Mouse (Mus musculus): ENCODE results near the gene Cygb.
"Not testable (repeated sequence)": the region's sequence is repeated elsewhere in the genome, so short reads cannot be mapped to it uniquely, and the experiment has no call there.

Gene Cygb

GRCm38 (mm10) chr11:116674616-116675379 lies 20.7 kb upstream of the Cygb start:
- DNase-seq (ENCODE audit: low spot score) = peak; percentile 63

GRCm38 (mm10) chr11:116673410-116673809 lies 19.3 kb upstream of the Cygb start:
- no peak for DNase-seq (ENCODE audit: low spot score)

GRCm38 (mm10) chr11:116672595-116672994 lies 18.5 kb upstream of the Cygb start:
- no peak for DNase-seq (ENCODE audit: low spot score)

GRCm38 (mm10) chr11:116671845-116672434 lies 17.8 kb upstream of the Cygb start:
- no peak for DNase-seq (ENCODE audit: low spot score)

DNA sequence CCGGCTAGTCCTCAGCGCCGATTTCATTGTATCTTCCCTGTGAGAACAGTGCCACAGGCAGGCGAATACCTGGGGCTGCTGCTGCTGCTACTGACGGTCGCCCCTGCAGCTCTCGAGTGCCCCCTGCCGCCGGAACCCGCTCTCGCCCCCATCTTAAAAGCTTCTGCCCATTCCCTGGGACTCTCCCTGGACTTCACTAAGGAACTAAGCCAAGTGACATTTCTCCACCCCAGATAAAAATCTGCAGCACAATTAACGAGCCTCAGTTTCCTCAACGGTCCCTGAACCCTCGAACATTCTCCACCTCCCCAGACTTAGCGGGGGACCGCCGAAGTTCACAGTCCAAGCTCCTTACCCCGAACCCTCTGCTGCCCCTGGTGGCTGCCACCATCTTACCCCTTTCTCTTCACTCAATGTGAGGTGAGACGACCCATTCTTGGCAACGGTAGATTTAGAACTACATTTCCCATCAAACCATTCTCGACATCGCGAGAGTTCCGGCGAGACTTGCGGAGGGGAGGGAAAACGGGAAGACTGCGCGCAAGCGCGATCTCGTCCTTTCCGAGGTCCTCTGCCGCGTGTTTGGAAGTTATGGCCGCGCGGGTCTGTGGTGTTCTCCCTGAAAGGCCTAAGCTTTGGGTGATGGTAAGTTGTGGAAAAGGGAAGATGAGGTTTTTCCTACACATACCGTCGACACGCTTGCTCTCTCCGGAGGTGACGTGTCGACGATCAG lies 17.2 kb upstream of the Cygb start:
- peak; percentile 97 for DNase-seq (ENCODE audit: low spot score)

GRCm38 (mm10) chr11:116670386-116670785 lies 16.3 kb upstream of the Cygb start:
- no peak for DNase-seq (ENCODE audit: low spot score)

DNA sequence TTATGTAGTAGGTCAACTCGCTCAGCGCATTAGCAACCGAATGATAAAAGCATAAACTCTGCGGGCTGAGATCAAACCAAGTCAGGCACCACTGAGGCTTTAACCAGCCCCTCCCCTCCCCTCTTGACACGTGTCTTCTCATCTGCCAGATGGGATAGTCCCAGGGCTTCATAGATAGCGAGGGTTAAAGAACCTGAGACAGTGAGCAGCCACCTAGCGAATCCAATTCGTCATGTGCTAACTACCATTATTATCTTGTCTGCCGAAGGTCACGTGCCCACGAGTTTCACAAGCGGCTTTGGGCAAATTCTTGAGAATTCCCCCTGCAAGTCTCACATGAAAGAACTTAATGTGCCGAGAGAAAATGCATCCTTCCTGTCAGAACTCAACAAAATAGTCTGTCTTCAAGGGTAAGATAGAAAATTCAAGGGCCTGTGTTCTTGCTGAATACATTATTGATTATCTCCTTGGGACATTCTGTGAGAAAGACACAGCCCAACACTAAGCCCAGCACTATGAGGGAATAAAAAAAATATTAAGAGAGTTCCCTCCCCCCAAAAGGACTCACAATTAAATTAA lies 15.8 kb upstream of the Cygb start:
- DNase-seq (ENCODE audit: low spot score) = no peak

- DNase-seq (ENCODE audit: low spot score) = no peak
Observed at GRCm38 (mm10) chr11:116669316-116669715, 15.2 kb upstream of the Cygb start.

- no peak for DNase-seq (ENCODE audit: low spot score)
Observed at GRCm38 (mm10) chr11:116668839-116669238, 14.7 kb upstream of the Cygb start.

GRCm38 (mm10) chr11:116668381-116668825 lies 14.3 kb upstream of the Cygb start:
- DNase-seq (ENCODE audit: low spot score) = peak; percentile 42

GRCm38 (mm10) chr11:116667930-116668329 lies 13.8 kb upstream of the Cygb start:
- DNase-seq (ENCODE audit: low spot score) = no peak

DNA sequence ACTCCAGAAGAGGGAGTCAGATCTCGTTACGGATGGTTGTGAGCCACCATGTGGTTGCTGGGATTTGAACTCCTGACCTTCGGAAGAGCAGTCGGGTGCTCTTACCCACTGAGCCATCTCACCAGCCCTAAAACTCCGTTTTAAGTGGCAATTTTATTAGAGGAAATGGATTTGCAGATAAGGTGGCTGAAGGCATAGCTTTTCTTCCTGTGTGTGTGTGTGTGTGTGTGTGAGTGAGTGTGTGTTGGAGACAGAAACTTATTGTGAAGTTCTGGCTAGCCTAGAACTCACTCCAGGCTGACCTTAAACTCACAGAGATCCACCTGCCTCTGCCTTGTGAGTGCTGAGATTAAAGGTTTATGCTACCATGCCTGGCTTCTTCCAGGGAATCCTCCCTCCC lies 12.9 kb upstream of the Cygb start:
- not testable (repeated sequence) for DNase-seq (ENCODE audit: low spot score)

DNA sequence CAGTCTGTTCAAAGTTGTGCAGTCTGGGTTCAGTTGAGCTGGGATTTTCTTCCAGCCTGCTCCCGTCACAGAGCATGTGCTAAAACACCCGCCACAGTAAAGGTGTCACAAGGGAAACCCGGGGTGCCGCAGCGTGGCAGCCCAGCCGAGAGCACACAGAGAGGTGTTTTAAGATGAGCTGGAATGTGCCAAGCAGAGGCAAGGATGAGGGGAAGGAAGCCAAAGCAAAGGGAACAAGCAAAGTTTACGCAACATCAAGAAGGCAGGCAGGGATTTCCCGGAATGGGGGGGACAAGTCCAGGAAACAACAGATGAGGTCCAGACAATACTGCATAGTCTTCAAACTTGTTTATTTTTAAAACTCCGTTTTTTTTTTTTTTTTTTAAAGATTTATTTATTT lies 12.5 kb upstream of the Cygb start:
- DNase-seq (ENCODE audit: low spot score) = no peak

- DNase-seq (ENCODE audit: low spot score) = no peak
Observed at GRCm38 (mm10) chr11:116665289-116665688, 11.2 kb upstream of the Cygb start.

DNA sequence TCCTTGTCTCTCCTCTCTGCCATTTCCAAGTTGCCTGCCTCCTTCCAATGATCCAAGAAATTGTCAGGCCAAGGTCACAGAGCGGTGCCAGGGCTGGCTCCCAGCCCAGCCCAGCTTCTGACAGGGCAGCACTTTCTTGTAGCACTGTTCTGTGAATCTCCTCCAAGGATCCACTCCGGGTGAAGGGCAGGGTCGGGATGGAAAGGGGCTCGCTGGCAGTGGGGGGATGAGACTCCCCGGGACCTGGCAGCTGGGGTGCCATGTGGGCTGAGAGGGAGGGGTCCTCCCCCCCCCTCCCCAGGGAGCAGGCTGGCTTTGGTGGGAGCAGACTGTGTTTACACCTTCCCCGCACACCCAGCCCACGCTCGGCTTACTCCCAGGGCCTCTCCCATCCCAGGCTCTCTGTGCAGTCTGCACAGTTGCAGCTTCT lies 7.8 kb upstream of the Cygb start:
- peak; percentile 70 for DNase-seq (ENCODE audit: low spot score)

DNA sequence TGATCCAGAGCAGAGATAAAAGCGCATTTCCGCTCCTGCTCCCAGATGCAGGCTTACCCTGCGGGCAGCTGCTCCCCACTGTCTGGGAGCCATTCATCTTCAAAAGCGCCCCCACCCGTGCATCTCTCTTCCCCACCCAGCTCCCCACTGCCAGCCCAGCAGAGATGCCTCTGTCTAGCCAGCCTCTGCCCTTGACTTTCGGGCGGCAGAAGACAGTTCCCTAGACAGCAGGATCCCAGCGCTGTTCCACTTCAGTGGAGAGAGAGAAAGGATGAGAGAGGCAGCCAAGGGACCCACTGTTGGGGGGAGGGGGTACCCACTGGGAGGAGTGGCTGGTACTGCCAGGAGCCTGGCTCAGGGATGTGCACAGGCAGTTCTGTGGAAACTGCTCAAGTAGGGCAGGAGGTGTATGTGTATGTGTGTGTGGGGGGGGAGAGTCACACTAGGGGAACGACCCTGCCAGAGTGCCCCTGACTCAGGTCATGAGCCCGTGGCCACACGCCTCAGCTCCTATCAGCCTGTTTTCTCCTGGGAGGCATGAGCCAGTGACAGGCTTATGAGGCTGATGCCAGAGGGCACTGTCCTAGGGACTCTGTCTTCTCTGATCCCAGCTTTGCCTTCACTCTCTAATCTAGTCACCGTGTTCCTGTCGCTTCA lies 7.3 kb upstream of the Cygb start:
- DNase-seq (ENCODE audit: low spot score) = peak; percentile 41

DNA sequence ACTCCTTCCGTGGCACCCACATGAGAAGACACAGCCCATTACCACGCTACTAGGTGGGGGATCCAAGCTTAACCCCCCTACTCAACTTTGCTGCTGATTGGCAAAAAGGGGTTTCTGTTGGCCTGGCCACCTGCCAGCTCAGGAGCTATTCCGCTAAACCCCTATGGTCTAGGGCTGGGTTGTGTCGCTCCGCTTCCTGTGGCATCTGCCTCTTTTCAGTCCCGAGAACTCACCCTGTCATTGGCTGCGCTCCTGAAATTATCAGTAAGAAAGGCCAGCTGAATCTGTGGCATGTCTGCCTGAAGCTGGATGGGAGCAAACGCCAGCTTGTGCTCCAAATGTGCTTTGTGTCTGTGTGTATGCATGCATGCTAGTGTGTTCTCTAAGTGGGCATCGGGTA lies 6.1 kb upstream of the Cygb start:
- no peak for DNase-seq (ENCODE audit: low spot score)

GRCm38 (mm10) chr11:116659027-116659621 lies 5.0 kb upstream of the Cygb start:
- no peak for DNase-seq (ENCODE audit: low spot score)

GRCm38 (mm10) chr11:116658238-116658637 lies 4.1 kb upstream of the Cygb start:
- no peak for DNase-seq (ENCODE audit: low spot score)

DNA sequence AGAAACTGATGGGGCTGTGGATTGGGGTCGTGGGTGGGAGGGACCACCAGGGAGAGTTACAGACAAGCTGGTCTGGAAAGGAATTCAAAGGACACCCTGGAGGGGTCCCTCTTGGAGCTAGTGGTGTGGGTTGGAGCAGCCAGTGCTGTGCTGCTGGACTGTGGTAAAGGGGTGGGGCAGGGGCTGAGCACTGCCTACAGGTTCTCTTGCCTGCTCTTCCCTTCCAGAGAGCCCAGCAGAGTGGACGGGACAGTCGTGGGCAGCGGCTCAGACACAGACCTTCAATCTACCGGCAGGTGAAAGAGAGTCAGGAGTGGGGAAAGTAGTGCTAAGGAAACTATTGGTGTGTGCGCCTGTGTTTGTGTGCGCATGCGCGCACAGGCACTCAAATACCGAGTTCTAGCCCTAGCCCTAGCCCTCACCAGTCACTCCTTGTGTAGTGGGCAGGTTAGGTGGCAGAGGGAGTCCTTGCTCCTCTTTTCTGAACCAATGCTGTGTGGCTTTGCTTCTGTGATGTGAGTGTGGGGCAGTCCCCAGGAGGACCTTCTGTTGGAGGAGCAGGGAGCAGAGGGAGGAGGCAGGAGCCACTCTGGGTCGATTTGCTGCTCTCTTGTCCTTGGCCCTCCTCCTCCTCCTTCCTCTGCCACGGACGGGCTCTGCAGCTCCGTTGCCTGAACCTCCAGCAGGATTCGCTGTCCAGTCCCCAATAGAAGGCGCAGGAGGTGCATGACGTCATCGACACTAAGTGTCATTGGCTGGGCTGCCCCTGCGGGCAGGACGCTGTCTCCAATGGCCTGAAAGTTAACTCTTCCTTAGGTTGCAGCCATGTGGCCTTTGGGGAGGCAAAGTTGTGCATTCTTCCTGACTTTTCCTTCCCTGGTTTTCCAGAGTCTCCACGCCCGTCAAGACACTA lies 3.5 kb upstream of the Cygb start:
- peak; percentile 85 for DNase-seq (ENCODE audit: low spot score)
